8 mouse cellular contexts compared by ENCODE assay signal in genomic region chr6:71804061-71804829, GRCm38 (mm10). TPM values are rescaled to one million over a fixed set of nuclear protein-coding genes. Genes with fewer than 3 reads are reported as not detected.
DNase-seq lines count a peak whose midpoint lies in the region; ATAC-seq and TF ChIP-seq lines count a peak whose summit lies in the region.

No protein-coding gene starts in this region.

- peaks cover 21% of the 10 kb centered on the region for H3K4me1 ChIP-seq in heart, embryonic 16.5 days (ENCODE audit: control insufficient read depth, insufficient read depth, low read length)
- peaks cover 56% of the 10 kb centered on the region for H3K4me1 ChIP-seq in liver, embryonic 13.5 days (replicated peaks)
- no peaks in the 10 kb centered on the region; the same call in 1 of the 2 replicates for H3K4me1 ChIP-seq in thymus, adult 2 months (replicated peaks; ENCODE audit: control insufficient read depth, insufficient read depth, low read length)

- no peaks in the 10 kb centered on the region for H3K9me3 ChIP-seq in heart, embryonic 16.5 days (replicated peaks; ENCODE audit: control insufficient read depth, low read length)
- H3K9me3 ChIP-seq in liver, embryonic 13.5 days (replicated peaks), result no peaks in the 10 kb centered on the region

- no peaks in the 10 kb centered on the region for H3K27me3 ChIP-seq in heart, embryonic 16.5 days (ENCODE audit: control insufficient read depth, insufficient read depth, low read length)
- H3K27me3 ChIP-seq in liver, embryonic 13.5 days, result 0 out of 2 replicates have a peak, but pooled peaks cover 2% of the 10 kb centered on the region
- H3K27me3 ChIP-seq in thymus, adult 2 months (ENCODE audit: control insufficient read depth, insufficient read depth, low read length), result no peaks in the 10 kb centered on the region

- peak overlapping the region; percentile 90 for H3K27ac ChIP-seq in heart, embryonic 16.5 days (ENCODE audit: low read length)
- H3K27ac ChIP-seq in liver, embryonic 13.5 days, result peak overlapping the region; percentile 8; the same call in 1 of the 2 replicates
- no peak overlapping the region for H3K27ac ChIP-seq in thymus, adult 2 months (ENCODE audit: control insufficient read depth, insufficient read depth, low read length)

- ATAC-seq in heart, embryonic 16.5 days (replicated peaks; ENCODE audit: extremely low read depth, insufficient read depth, low FRiP score), result peak; percentile 83
- ATAC-seq in liver, embryonic 13.5 days (ENCODE audit: low read depth), result peak; percentile 57

- H3K9ac ChIP-seq in heart, embryonic 16.5 days (ENCODE audit: low read length), result peak overlapping the region; percentile 21
- no peak overlapping the region for H3K9ac ChIP-seq in liver, embryonic 13.5 days

- H3K4me2 ChIP-seq in heart, embryonic 16.5 days (ENCODE audit: low read depth, low read length), result peak overlapping the region; percentile 54
- no peak overlapping the region; the same call in 1 of the 2 replicates for H3K4me2 ChIP-seq in liver, embryonic 13.5 days

- peak overlapping the region; percentile 32 for H3K4me3 ChIP-seq in heart, embryonic 16.5 days (ENCODE audit: low read length)
- H3K4me3 ChIP-seq in liver, embryonic 13.5 days (replicated peaks), result no peak overlapping the region
- no peak overlapping the region for H3K4me3 ChIP-seq in thymus, adult 2 months (ENCODE audit: control insufficient read depth, insufficient read depth, low read length)

- peak; percentile 82 for DNase-seq in ES-CJ7 (ENCODE audit: low read depth, low spot score)
- peak; percentile 73 for DNase-seq in brain, embryonic 18.5 days (ENCODE audit: low read depth, low spot score)
- peak; percentile 66 for DNase-seq in fibroblast of lung, adult 2 months (ENCODE audit: low read depth)
- DNase-seq in kidney, postnatal 14 days, result peak; percentile 76
- peak; percentile 56 for DNase-seq in liver, embryonic 13.5 days
- DNase-seq in neural tube, embryonic 10.5 days (ENCODE audit: extremely low spot score, low spot score), result peak; percentile 66
- peak; percentile 57 for DNase-seq in thymus, adult 2 months

- WGBS in heart, embryonic 16.5 days, result 11% methylated on average over 12 of the region's 12 CpGs
- WGBS in liver, embryonic 13.5 days (ENCODE audit: insufficient replicate concordance), result 12% methylated on average over 12 of the region's 12 CpGs
- WGBS in thymus, adult 2 months, result 23% methylated on average over 12 of the region's 12 CpGs

- TF ChIP-seq POLR2A in thymus, adult 2 months (IDR thresholded peaks at IDR 0.05; ENCODE audit: control insufficient read depth, extremely low read depth, insufficient read depth, low read length, poor library complexity), result no peak

- peaks cover 4% of the 10 kb centered on the region; the same call in 1 of the 2 replicates for H3K36me3 ChIP-seq in heart, embryonic 16.5 days (ENCODE audit: control insufficient read depth, insufficient read depth)
- H3K36me3 ChIP-seq in liver, embryonic 13.5 days, result no peaks in the 10 kb centered on the region
- H3K36me3 ChIP-seq in thymus, adult 2 months (ENCODE audit: control insufficient read depth, insufficient read depth, low read length), result no peaks in the 10 kb centered on the region

- TF ChIP-seq CTCF in thymus, adult 2 months (IDR thresholded peaks at IDR 0.05; ENCODE audit: borderline replicate concordance, control insufficient read depth, extremely low read depth, insufficient read depth, low read length, poor library complexity), result peak; percentile 91; the same call in 1 of the 2 replicates

RNA-seq across cellular contexts. Expression of gene Mrpl35, which starts 22.5 kb away (rescaled TPM):
- 61.3 and 61.7 TPM in 2 replicates for polyA plus RNA-seq in heart, embryonic 16.5 days (2015; fragmentation: Nextera tagmentation; extraction: Ambion mirVana)
- polyA plus RNA-seq in liver, embryonic 13.5 days (2015; fragmentation: Nextera tagmentation; extraction: Ambion mirVana), result 78.1 and 86.8 TPM in 2 replicates
- polyA plus RNA-seq in thymus, adult 2 months (2012; rRNA removed), result 9.2 and 10.9 TPM in 2 replicates

RNA-seq across cellular contexts. Expression of gene Immt, which starts 26.9 kb away (rescaled TPM):
- polyA plus RNA-seq in heart, embryonic 16.5 days (2015; fragmentation: Nextera tagmentation; extraction: Ambion mirVana), result 368 and 402 TPM in 2 replicates
- 158 and 161 TPM in 2 replicates for polyA plus RNA-seq in liver, embryonic 13.5 days (2015; fragmentation: Nextera tagmentation; extraction: Ambion mirVana)
- 47.7 and 52.3 TPM in 2 replicates for polyA plus RNA-seq in thymus, adult 2 months (2012; rRNA removed)
